Mouse (Mus musculus): ENCODE measurements around the gene Rpl18.
A peak's percentile ranks its signal among the peaks of the same experiment; 100 is the strongest.

DNA sequence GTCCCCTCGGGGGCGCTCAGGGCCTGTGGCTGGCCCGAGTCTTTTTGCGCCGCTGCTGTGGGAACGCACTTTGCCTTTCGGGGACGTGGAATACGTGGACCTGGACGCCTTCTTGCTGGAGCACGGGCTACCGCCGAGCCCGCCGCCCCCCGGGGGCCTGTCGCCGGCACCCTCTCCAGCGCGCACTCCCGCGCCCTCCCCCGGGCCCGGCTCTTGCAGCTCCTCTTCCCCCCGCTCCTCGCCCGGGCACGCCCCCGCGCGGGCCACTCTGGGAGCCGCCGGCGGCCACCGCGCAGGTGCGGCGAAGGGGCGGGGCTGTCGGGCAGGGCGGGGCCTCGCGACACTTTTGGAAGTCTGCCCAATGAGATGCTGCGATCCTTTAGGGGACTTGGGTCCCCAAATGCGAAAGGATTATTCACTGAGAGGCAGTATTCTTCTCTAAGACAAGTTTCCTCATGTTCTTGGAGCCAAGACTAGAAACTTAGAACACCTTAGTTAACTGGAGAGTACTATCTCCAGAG is 8.5 kb upstream of the Rpl18 start:
- TF ChIP-seq POLR2A (IDR thresholded peaks at IDR 0.05; ENCODE audit: borderline replicate concordance, extremely low read depth, insufficient read depth, insufficient read length, poor library complexity, severe bottlenecking): peak; percentile 52; the same call in 1 of the 2 replicates
- no peak for TF ChIP-seq CTCF (IDR thresholded peaks at IDR 0.05; ENCODE audit: borderline replicate concordance, extremely low read depth, insufficient read depth, insufficient read length)

Data from brain, embryonic 14.5 days (tissue).